Mouse (Mus musculus): ENCODE measurements around the gene Cbx1. TPM values are rescaled to one million over a fixed set of nuclear protein-coding genes. Genes with fewer than 3 reads are reported as not detected.

Gene Cbx1
- polyA plus RNA-seq, 1 experiment from 2014 or later: 76.7 TPM

GRCm38 (mm10) chr11:96824783-96825495, 36.0 kb downstream of the Cbx1 start:
- peak overlapping the region; percentile 5; the same call in 1 of the 2 replicates for H3K27ac ChIP-seq (ENCODE audit: low read depth, low read length)
- peaks cover 35% of the 10 kb centered on the region for H3K36me3 ChIP-seq (ENCODE audit: control insufficient read depth, insufficient read depth, low read length)
- 0 out of 2 replicates have a peak overlapping the region, but pooled peaks have one; percentile 15 for H3K9ac ChIP-seq (ENCODE audit: low read depth, low read length)
- H3K4me3 ChIP-seq (ENCODE audit: low read depth, low read length): no peak overlapping the region
- DNase-seq (ENCODE audit: low spot score): no peak
- H3K4me1 ChIP-seq (replicated peaks; ENCODE audit: control insufficient read depth, insufficient read depth, low read length): peaks cover 55% of the 10 kb centered on the region
- ATAC-seq (replicated peaks; ENCODE audit: low FRiP score): no peak
- H3K27me3 ChIP-seq (replicated peaks; ENCODE audit: control insufficient read depth, insufficient read depth, low read length): no peaks in the 10 kb centered on the region
- 50% methylated on average over 7 of the region's 7 CpGs for WGBS
- H3K4me2 ChIP-seq: peak overlapping the region; percentile 24
- H3K9me3 ChIP-seq (ENCODE audit: control insufficient read depth, low read length): no peaks in the 10 kb centered on the region

- Histone ChIP-seq H3K4me3 (ENCODE audit: low read depth, low read length) (no peak overlapping the region), H3K4me2 (peak overlapping the region; percentile 36), H3K27ac (ENCODE audit: low read depth, low read length) (no peak overlapping the region), H3K36me3 (ENCODE audit: control insufficient read depth, insufficient read depth, low read length) (peaks cover 21% of the 10 kb centered on the region), H3K27me3 (replicated peaks; ENCODE audit: control insufficient read depth, insufficient read depth, low read length) (no peaks in the 10 kb centered on the region), H3K9me3 (ENCODE audit: control insufficient read depth, low read length) (no peaks in the 10 kb centered on the region), H3K4me1 (replicated peaks; ENCODE audit: control insufficient read depth, insufficient read depth, low read length) (peaks cover 62% of the 10 kb centered on the region), H3K9ac (ENCODE audit: low read depth, low read length) (no peak overlapping the region)
- ATAC-seq (replicated peaks; ENCODE audit: low FRiP score): no peak
- no peak for DNase-seq (ENCODE audit: low spot score)
- WGBS: 88% methylated on average over 2 of the region's 2 CpGs
Measured at GRCm38 (mm10) chr11:96826481-96826880, 37.6 kb downstream of the Cbx1 start.

- ATAC-seq (replicated peaks; ENCODE audit: low FRiP score): no peak
Measured at GRCm38 (mm10) chr11:96827062-96827581, 38.2 kb downstream of the Cbx1 start.

GRCm38 (mm10) chr11:96827917-96828316, 39.0 kb downstream of the Cbx1 start:
- H3K4me2 ChIP-seq: peak overlapping the region; percentile 95
- peaks cover 64% of the 10 kb centered on the region for H3K4me1 ChIP-seq (replicated peaks; ENCODE audit: control insufficient read depth, insufficient read depth, low read length)
- no peaks in the 10 kb centered on the region for H3K27me3 ChIP-seq (replicated peaks; ENCODE audit: control insufficient read depth, insufficient read depth, low read length)
- H3K27ac ChIP-seq (ENCODE audit: low read depth, low read length): no peak overlapping the region
- WGBS: 76% methylated on average over 9 of the region's 9 CpGs
- ATAC-seq (replicated peaks; ENCODE audit: low FRiP score): no peak
- peak overlapping the region; percentile 36; the same call in 1 of the 2 replicates for H3K9ac ChIP-seq (ENCODE audit: low read depth, low read length)
- DNase-seq (ENCODE audit: low spot score): no peak
- H3K36me3 ChIP-seq (ENCODE audit: control insufficient read depth, insufficient read depth, low read length): peaks cover 11% of the 10 kb centered on the region
- no peaks in the 10 kb centered on the region for H3K9me3 ChIP-seq (ENCODE audit: control insufficient read depth, low read length)
- 0 out of 2 replicates have a peak overlapping the region, but pooled peaks have one; percentile 7 for H3K4me3 ChIP-seq (ENCODE audit: low read depth, low read length)

More at GRCm38 (mm10) chr11:96827062-96827581, 38.2 kb downstream of the Cbx1 start:
- DNase-seq (ENCODE audit: low spot score): no peak
- 87% methylated on average over 12 of the region's 12 CpGs for WGBS
- H3K9me3 ChIP-seq (ENCODE audit: control insufficient read depth, low read length): no peaks in the 10 kb centered on the region
- H3K4me1 ChIP-seq (replicated peaks; ENCODE audit: control insufficient read depth, insufficient read depth, low read length): peaks cover 65% of the 10 kb centered on the region
- peak overlapping the region; percentile 36 for H3K4me2 ChIP-seq
- H3K27me3 ChIP-seq (replicated peaks; ENCODE audit: control insufficient read depth, insufficient read depth, low read length): no peaks in the 10 kb centered on the region
- H3K36me3 ChIP-seq (ENCODE audit: control insufficient read depth, insufficient read depth, low read length): peaks cover 14% of the 10 kb centered on the region
- H3K4me3 ChIP-seq (ENCODE audit: low read depth, low read length): no peak overlapping the region
- H3K9ac ChIP-seq (ENCODE audit: low read depth, low read length): no peak overlapping the region
- no peak overlapping the region for H3K27ac ChIP-seq (ENCODE audit: low read depth, low read length)

DNA sequence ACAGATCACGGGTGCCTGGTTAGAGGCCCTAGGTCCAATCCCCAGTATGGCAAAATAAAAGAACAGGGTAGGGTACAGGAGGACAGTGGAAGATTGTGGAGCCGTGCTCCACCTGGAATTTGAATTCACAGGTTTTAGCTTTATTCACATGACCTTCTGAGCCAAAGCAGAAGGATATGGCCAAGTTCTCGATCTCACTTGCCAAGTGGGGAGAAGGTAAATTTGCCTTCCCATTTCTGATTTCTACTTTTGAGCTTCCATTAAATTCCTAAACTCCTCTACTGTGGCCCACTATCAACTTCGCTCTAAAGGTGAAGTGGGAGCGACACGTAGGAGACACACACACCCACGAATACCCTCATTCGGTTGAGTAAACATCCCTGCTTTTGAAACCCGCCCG, 40.0 kb downstream of the Cbx1 start:
- Histone ChIP-seq H3K36me3 (ENCODE audit: control insufficient read depth, insufficient read depth, low read length) (peaks cover 9% of the 10 kb centered on the region), H3K27me3 (replicated peaks; ENCODE audit: control insufficient read depth, insufficient read depth, low read length) (no peaks in the 10 kb centered on the region), H3K4me3 (ENCODE audit: low read depth, low read length) (peak overlapping the region; percentile 91), H3K9ac (ENCODE audit: low read depth, low read length) (peak overlapping the region; percentile 97), H3K4me1 (replicated peaks; ENCODE audit: control insufficient read depth, insufficient read depth, low read length) (peaks cover 54% of the 10 kb centered on the region), H3K4me2 (peak overlapping the region; percentile 95), H3K9me3 (ENCODE audit: control insufficient read depth, low read length) (no peaks in the 10 kb centered on the region), H3K27ac (ENCODE audit: low read depth, low read length) (peak overlapping the region; percentile 99; the same call in 1 of the 2 replicates)
- 15% methylated on average over 10 of the region's 10 CpGs for WGBS
- ATAC-seq (replicated peaks; ENCODE audit: low FRiP score) (no peak), DNase-seq (ENCODE audit: low spot score) (no peak)

GRCm38 (mm10) chr11:96829403-96829812, 40.5 kb downstream of the Cbx1 start:
- peak overlapping the region; percentile 91 for H3K4me3 ChIP-seq (ENCODE audit: low read depth, low read length)
- H3K4me1 ChIP-seq (replicated peaks; ENCODE audit: control insufficient read depth, insufficient read depth, low read length): peaks cover 49% of the 10 kb centered on the region
- no peaks in the 10 kb centered on the region for H3K27me3 ChIP-seq (replicated peaks; ENCODE audit: control insufficient read depth, insufficient read depth, low read length)
- peak overlapping the region; percentile 99 for H3K27ac ChIP-seq (ENCODE audit: low read depth, low read length)
- 1% methylated on average over 33 of the region's 33 CpGs for WGBS
- peak; percentile 89 for DNase-seq (ENCODE audit: low spot score)
- no peaks in the 10 kb centered on the region for H3K9me3 ChIP-seq (ENCODE audit: control insufficient read depth, low read length)
- peak overlapping the region; percentile 95 for H3K4me2 ChIP-seq
- peak; percentile 85 for ATAC-seq (replicated peaks; ENCODE audit: low FRiP score)
- H3K36me3 ChIP-seq (ENCODE audit: control insufficient read depth, insufficient read depth, low read length): peaks cover 9% of the 10 kb centered on the region
- H3K9ac ChIP-seq (ENCODE audit: low read depth, low read length): peak overlapping the region; percentile 97

DNA sequence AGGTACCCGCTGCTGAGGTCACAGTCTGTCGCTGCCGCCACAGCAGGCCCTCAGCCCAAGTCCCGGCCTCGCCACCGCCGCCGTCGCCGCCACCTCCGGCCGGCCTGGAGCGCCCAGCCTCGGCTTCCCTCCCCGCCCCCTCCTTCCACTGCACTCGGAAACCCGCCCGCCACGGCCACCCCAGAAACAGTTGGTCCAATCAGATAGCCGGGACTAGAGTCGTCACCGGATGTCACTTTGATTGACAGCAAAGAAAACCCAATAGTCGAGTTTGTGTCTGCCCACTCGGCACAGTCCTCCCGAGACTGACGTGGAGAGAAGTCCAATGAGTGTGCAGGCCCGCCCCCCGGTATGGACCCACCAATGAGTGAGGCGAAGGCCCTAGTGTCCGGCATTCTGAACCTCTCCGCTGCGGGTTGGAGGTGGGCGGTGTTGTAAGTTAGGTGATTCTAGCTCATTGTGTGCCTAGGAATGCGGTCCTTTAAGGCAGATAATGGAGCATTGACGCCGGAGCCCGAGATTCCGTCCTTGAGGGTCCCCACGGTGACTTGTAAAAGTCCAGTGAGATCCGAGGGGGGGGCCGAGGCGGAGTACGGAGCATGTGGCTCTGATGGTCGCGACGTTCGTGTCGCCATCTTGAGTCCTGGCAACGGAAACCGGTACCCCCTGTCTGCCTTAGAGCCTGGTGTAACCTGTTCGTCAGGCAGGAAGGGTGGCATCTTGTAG, 41.0 kb downstream of the Cbx1 start, which contains the start of gene Nfe2l1:
Gene Nfe2l1, minus strand, starts transcription at position 156 of the 726 bp plus-strand sequence.
- H3K9me3 ChIP-seq (ENCODE audit: control insufficient read depth, low read length): no peaks in the 10 kb centered on the region
- under 1% methylated on average over 50 of the region's 51 CpGs for WGBS
- DNase-seq (ENCODE audit: low spot score): peak; percentile 95
- H3K9ac ChIP-seq (ENCODE audit: low read depth, low read length): peak within 1 kb of the TSS; percentile 97
- no peaks in the 10 kb centered on the region for H3K27me3 ChIP-seq (replicated peaks; ENCODE audit: control insufficient read depth, insufficient read depth, low read length)
- peaks cover 9% of the 10 kb centered on the region for H3K36me3 ChIP-seq (ENCODE audit: control insufficient read depth, insufficient read depth, low read length)
- ATAC-seq (replicated peaks; ENCODE audit: low FRiP score): peak; percentile 98
- peak within 1 kb of the TSS; percentile 91 for H3K4me3 ChIP-seq (ENCODE audit: low read depth, low read length)
- peak within 1 kb of the TSS; percentile 95 for H3K4me2 ChIP-seq
- peaks cover 44% of the 10 kb centered on the region for H3K4me1 ChIP-seq (replicated peaks; ENCODE audit: control insufficient read depth, insufficient read depth, low read length)
- peak within 1 kb of the TSS; percentile 99 for H3K27ac ChIP-seq (ENCODE audit: low read depth, low read length)

DNA sequence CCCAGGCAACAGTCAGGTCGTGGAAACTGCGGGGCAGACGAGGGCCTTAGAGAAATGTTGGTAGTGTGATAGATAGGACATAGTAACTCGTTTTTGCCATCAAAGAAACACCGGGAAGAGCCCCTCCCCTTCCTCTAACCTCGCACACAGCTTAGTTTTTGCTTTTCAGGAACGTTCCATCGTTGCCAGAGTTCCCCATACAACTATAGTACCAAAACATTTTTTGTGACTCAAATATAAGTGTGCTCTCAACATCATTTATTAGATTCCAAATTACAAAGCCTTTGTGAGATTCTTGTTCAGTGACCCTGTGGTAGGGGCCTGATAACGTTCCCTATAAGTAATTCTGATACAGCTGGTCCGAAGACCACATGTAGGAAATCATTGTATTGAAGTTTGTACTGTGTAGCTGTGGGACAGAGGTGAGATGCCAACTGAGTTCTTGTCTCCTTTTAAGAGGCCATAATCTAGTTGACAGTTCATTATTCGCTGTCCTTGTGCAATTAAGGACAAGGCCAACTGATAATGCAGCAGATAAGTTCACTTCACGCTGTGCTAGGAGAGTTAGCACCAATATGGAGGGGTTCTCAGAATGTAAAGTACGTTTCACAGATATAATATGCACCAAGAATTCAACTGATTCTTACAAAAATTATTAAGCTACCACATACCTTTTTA, 41.8 kb downstream of the Cbx1 start:
- H3K9ac ChIP-seq (ENCODE audit: low read depth, low read length): peak overlapping the region; percentile 80
- H3K4me3 ChIP-seq (ENCODE audit: low read depth, low read length): peak overlapping the region; percentile 91
- H3K9me3 ChIP-seq (ENCODE audit: control insufficient read depth, low read length): no peaks in the 10 kb centered on the region
- peaks cover 37% of the 10 kb centered on the region for H3K4me1 ChIP-seq (replicated peaks; ENCODE audit: control insufficient read depth, insufficient read depth, low read length)
- peaks cover 9% of the 10 kb centered on the region for H3K36me3 ChIP-seq (ENCODE audit: control insufficient read depth, insufficient read depth, low read length)
- DNase-seq (ENCODE audit: low spot score) (no peak), ATAC-seq (replicated peaks; ENCODE audit: low FRiP score) (no peak)
- WGBS: 15% methylated on average over 13 of the region's 13 CpGs
- H3K27ac ChIP-seq (ENCODE audit: low read depth, low read length): peak overlapping the region; percentile 77
- peak overlapping the region; percentile 74 for H3K4me2 ChIP-seq
- H3K27me3 ChIP-seq (replicated peaks; ENCODE audit: control insufficient read depth, insufficient read depth, low read length): no peaks in the 10 kb centered on the region

Data from liver, embryonic 11.5 days (tissue).